Mouse (Mus musculus): Measurements from ENCODE around the gene Fbn1. TPM values are rescaled to one million over a fixed set of nuclear protein-coding genes. Genes with fewer than 3 reads are reported as not detected.
A peak's percentile ranks its signal among the peaks of the same experiment; 100 is the strongest.

Gene Fbn1
- polyA plus RNA-seq, 1 experiment from 2014 or later: 20.8 TPM

- H3K4me3 ChIP-seq (replicated peaks): no peak overlapping the region
Measured at GRCm38 (mm10) chr2:125447274-125447898, 60.4 kb downstream of the Fbn1 start.

GRCm38 (mm10) chr2:125438381-125438780 lies 69.4 kb downstream of the Fbn1 start:
- WGBS: 57% methylated on average over 8 of the region's 8 CpGs
- no peak for ATAC-seq
- no peaks in the 10 kb centered on the region for H3K36me3 ChIP-seq

More at GRCm38 (mm10) chr2:125447274-125447898, 60.4 kb downstream of the Fbn1 start:
- H3K9me3 ChIP-seq: no peaks in the 10 kb centered on the region
- no peak overlapping the region for H3K4me2 ChIP-seq (replicated peaks)
- no peaks in the 10 kb centered on the region for H3K36me3 ChIP-seq
- H3K4me1 ChIP-seq (replicated peaks): no peaks in the 10 kb centered on the region
- peak; percentile 70 for ATAC-seq
- H3K27me3 ChIP-seq (replicated peaks): no peaks in the 10 kb centered on the region
- no peak overlapping the region for H3K9ac ChIP-seq
- H3K27ac ChIP-seq: no peak overlapping the region
- WGBS: 73% methylated on average over 9 of the region's 9 CpGs

GRCm38 (mm10) chr2:125436240-125436639 lies 71.6 kb downstream of the Fbn1 start:
- Histone ChIP-seq H3K4me2 (replicated peaks) (no peak overlapping the region), H3K27me3 (replicated peaks) (no peaks in the 10 kb centered on the region), H3K4me1 (replicated peaks) (no peaks in the 10 kb centered on the region), H3K27ac (no peak overlapping the region), H3K9ac (no peak overlapping the region), H3K9me3 (no peaks in the 10 kb centered on the region), H3K36me3 (no peaks in the 10 kb centered on the region), H3K4me3 (replicated peaks) (no peak overlapping the region)
- WGBS: 46% methylated on average over 7 of the region's 7 CpGs
- no peak for ATAC-seq

More at GRCm38 (mm10) chr2:125438381-125438780, 69.4 kb downstream of the Fbn1 start:
- Histone ChIP-seq H3K27me3 (replicated peaks) (no peaks in the 10 kb centered on the region), H3K9me3 (no peaks in the 10 kb centered on the region), H3K27ac (no peak overlapping the region), H3K4me2 (replicated peaks) (no peak overlapping the region), H3K9ac (no peak overlapping the region), H3K4me1 (replicated peaks) (no peaks in the 10 kb centered on the region), H3K4me3 (replicated peaks) (no peak overlapping the region)

GRCm38 (mm10) chr2:125433524-125433923 lies 74.3 kb downstream of the Fbn1 start:
- H3K27me3 ChIP-seq (replicated peaks): no peaks in the 10 kb centered on the region
- no peaks in the 10 kb centered on the region for H3K9me3 ChIP-seq
- no peak for ATAC-seq
- H3K4me2 ChIP-seq (replicated peaks): no peak overlapping the region
- H3K4me1 ChIP-seq (replicated peaks): no peaks in the 10 kb centered on the region
- H3K27ac ChIP-seq: no peak overlapping the region
- WGBS: 89% methylated on average over 6 of the region's 6 CpGs
- H3K36me3 ChIP-seq: no peaks in the 10 kb centered on the region
- H3K4me3 ChIP-seq (replicated peaks): no peak overlapping the region
- no peak overlapping the region for H3K9ac ChIP-seq

- Histone ChIP-seq H3K9ac (no peak overlapping the region), H3K4me1 (replicated peaks) (no peaks in the 10 kb centered on the region), H3K4me3 (replicated peaks) (no peak overlapping the region), H3K36me3 (no peaks in the 10 kb centered on the region), H3K4me2 (replicated peaks) (no peak overlapping the region), H3K9me3 (no peaks in the 10 kb centered on the region), H3K27me3 (replicated peaks) (no peaks in the 10 kb centered on the region), H3K27ac (no peak overlapping the region)
- WGBS: 62% methylated on average over 6 of the region's 6 CpGs
- ATAC-seq: no peak
Measured at GRCm38 (mm10) chr2:125431491-125431890, 76.3 kb downstream of the Fbn1 start.

GRCm38 (mm10) chr2:125428811-125429438 lies 78.9 kb downstream of the Fbn1 start:
- H3K27ac ChIP-seq: no peak overlapping the region
- no peaks in the 10 kb centered on the region for H3K4me1 ChIP-seq (replicated peaks)
- H3K9me3 ChIP-seq: no peaks in the 10 kb centered on the region
- no peak overlapping the region for H3K4me3 ChIP-seq (replicated peaks)
- ATAC-seq: no peak
- H3K27me3 ChIP-seq (replicated peaks): no peaks in the 10 kb centered on the region
- WGBS: 74% methylated on average over 10 of the region's 10 CpGs
- no peak overlapping the region for H3K9ac ChIP-seq
- H3K4me2 ChIP-seq (replicated peaks): no peak overlapping the region
- H3K36me3 ChIP-seq: no peaks in the 10 kb centered on the region

GRCm38 (mm10) chr2:125420604-125421003 lies 87.2 kb downstream of the Fbn1 start:
- WGBS: 40% methylated on average over 9 of the region's 9 CpGs
- Histone ChIP-seq H3K9ac (no peak overlapping the region), H3K27me3 (replicated peaks) (no peaks in the 10 kb centered on the region), H3K4me2 (replicated peaks) (no peak overlapping the region), H3K9me3 (no peaks in the 10 kb centered on the region), H3K4me1 (replicated peaks) (0 out of 2 replicates have a peak, but pooled peaks cover 2% of the 10 kb centered on the region), H3K27ac (no peak overlapping the region), H3K4me3 (replicated peaks) (no peak overlapping the region), H3K36me3 (no peaks in the 10 kb centered on the region)
- peak; percentile 82 for ATAC-seq

DNA sequence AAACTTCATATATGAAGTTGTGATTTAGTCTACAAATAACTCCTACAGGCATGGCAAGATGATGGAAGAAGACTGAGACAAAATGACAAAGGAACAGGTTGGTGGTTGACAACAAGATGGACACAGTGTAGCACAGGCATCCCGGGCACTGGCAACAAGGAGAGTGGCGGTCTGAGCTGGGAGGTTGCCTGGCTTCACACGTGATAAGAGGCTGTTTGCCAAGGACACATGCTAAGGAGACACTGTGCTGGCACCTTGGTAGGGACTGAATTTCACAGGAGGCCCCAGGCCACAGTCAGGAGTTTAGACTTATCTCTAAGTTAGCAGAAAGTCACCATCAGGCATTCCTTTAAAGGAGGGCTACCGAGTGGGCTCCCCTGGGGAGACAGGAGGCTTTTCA lies 88.1 kb downstream of the Fbn1 start:
- WGBS: 79% methylated on average over 4 of the region's 4 CpGs
- no peaks in the 10 kb centered on the region for H3K9me3 ChIP-seq
- ATAC-seq: no peak
- 0 out of 2 replicates have a peak, but pooled peaks cover 2% of the 10 kb centered on the region for H3K4me1 ChIP-seq (replicated peaks)
- no peak overlapping the region for H3K27ac ChIP-seq
- no peak overlapping the region for H3K9ac ChIP-seq
- H3K4me2 ChIP-seq (replicated peaks): no peak overlapping the region
- no peaks in the 10 kb centered on the region for H3K27me3 ChIP-seq (replicated peaks)
- H3K4me3 ChIP-seq (replicated peaks): no peak overlapping the region
- H3K36me3 ChIP-seq: no peaks in the 10 kb centered on the region

- no peak for ATAC-seq
- WGBS: 80% methylated on average over 4 of the region's 4 CpGs
- Histone ChIP-seq H3K9ac (no peak overlapping the region), H3K27me3 (replicated peaks) (no peaks in the 10 kb centered on the region), H3K4me2 (replicated peaks) (no peak overlapping the region), H3K27ac (no peak overlapping the region), H3K36me3 (no peaks in the 10 kb centered on the region), H3K4me3 (replicated peaks) (no peak overlapping the region), H3K4me1 (replicated peaks) (0 out of 2 replicates have a peak, but pooled peaks cover 2% of the 10 kb centered on the region), H3K9me3 (no peaks in the 10 kb centered on the region)
Measured at GRCm38 (mm10) chr2:125418546-125418945, 89.2 kb downstream of the Fbn1 start.

GRCm38 (mm10) chr2:125416541-125417245 lies 91.1 kb downstream of the Fbn1 start:
- Histone ChIP-seq H3K4me1 (replicated peaks) (0 out of 2 replicates have a peak, but pooled peaks cover 2% of the 10 kb centered on the region), H3K9ac (no peak overlapping the region), H3K9me3 (no peaks in the 10 kb centered on the region), H3K36me3 (no peaks in the 10 kb centered on the region), H3K27ac (no peak overlapping the region), H3K27me3 (replicated peaks) (no peaks in the 10 kb centered on the region), H3K4me2 (replicated peaks) (no peak overlapping the region), H3K4me3 (replicated peaks) (no peak overlapping the region)
- ATAC-seq: no peak
- 80% methylated on average over 10 of the region's 10 CpGs for WGBS

GRCm38 (mm10) chr2:125412351-125412750 lies 95.4 kb downstream of the Fbn1 start:
- no peak overlapping the region for H3K9ac ChIP-seq
- WGBS: 85% methylated on average over 15 of the region's 15 CpGs

GRCm38 (mm10) chr2:125411777-125412176 lies 96.0 kb downstream of the Fbn1 start:
- H3K36me3 ChIP-seq: no peaks in the 10 kb centered on the region
- no peak overlapping the region for H3K27ac ChIP-seq
- no peak overlapping the region for H3K9ac ChIP-seq
- no peaks in the 10 kb centered on the region for H3K9me3 ChIP-seq
- ATAC-seq: no peak
- WGBS: 67% methylated on average over 3 of the region's 3 CpGs
- H3K4me2 ChIP-seq (replicated peaks): no peak overlapping the region
- H3K4me3 ChIP-seq (replicated peaks): no peak overlapping the region
- H3K27me3 ChIP-seq (replicated peaks): no peaks in the 10 kb centered on the region
- no peaks in the 10 kb centered on the region for H3K4me1 ChIP-seq (replicated peaks)

More at GRCm38 (mm10) chr2:125412351-125412750, 95.4 kb downstream of the Fbn1 start:
- H3K4me3 ChIP-seq (replicated peaks): no peak overlapping the region
- ATAC-seq: no peak
- no peak overlapping the region for H3K27ac ChIP-seq
- H3K36me3 ChIP-seq: no peaks in the 10 kb centered on the region
- no peak overlapping the region for H3K4me2 ChIP-seq (replicated peaks)
- no peaks in the 10 kb centered on the region for H3K27me3 ChIP-seq (replicated peaks)
- no peaks in the 10 kb centered on the region for H3K4me1 ChIP-seq (replicated peaks)
- H3K9me3 ChIP-seq: no peaks in the 10 kb centered on the region

Data from intestine, embryonic 15.5 days (tissue).